Mouse (Mus musculus) mouse embryonic stem cell (cell line): ENCODE data around the gene Prkcq.

Source experiments
- in situ Hi-C, 2 experiments: fragments of 300-500 bp; cut with MboI; formaldehyde crosslinking; loops; 1 replicate in 1 of 2; 3 replicates in 1 of 2; pipeline ENCODE4 v1.14.3; 2019 to 2020; ENCODE audit warnings: low sequenced_read_pairs in 2 of 2, low pct_unique_long_range_greater_than_20kb in 1 of 2, mixed read lengths in 1 of 2; ENCODE audit not compliant: unreplicated experiment in 1 of 2

The Prkcq gene

GRCm38 (mm10) chr2:11329407-11330224, 157.7 kb downstream of the Prkcq start:
- in situ Hi-C loops = loop anchor here (10.0 to 25.0 kb wide), 3 partner anchors 183 to 358 kb away; no protein-coding TSS in a partner anchor

- in situ Hi-C loops = loop anchor here (10.0 to 25.0 kb wide), 3 partner anchors 181 to 356 kb away; no protein-coding TSS in a partner anchor
These were observed 159.9 kb downstream of the Prkcq start for GRCm38 (mm10) chr2:11331528-11332446.

GRCm38 (mm10) chr2:11332469-11332868, 160.6 kb downstream of the Prkcq start:
- in situ Hi-C loops = loop anchor here (10.0 to 25.0 kb wide), 3 partner anchors 180 to 355 kb away; no protein-coding TSS in a partner anchor

GRCm38 (mm10) chr2:11333301-11334017, 161.6 kb downstream of the Prkcq start:
- in situ Hi-C loops = loop anchor here (10.0 to 25.0 kb wide), 3 partner anchors 179 to 354 kb away; no protein-coding TSS in a partner anchor

GRCm38 (mm10) chr2:11336320-11336719, 164.4 kb downstream of the Prkcq start:
- in situ Hi-C loops = loop anchor here (10.0 to 25.0 kb wide), 3 partner anchors 176 to 351 kb away; no protein-coding TSS in a partner anchor

GRCm38 (mm10) chr2:11338931-11339839, 167.3 kb downstream of the Prkcq start:
- in situ Hi-C loops = loop anchor here (10.0 to 25.0 kb wide), 3 partner anchors 173 to 348 kb away; no protein-coding TSS in a partner anchor

GRCm38 (mm10) chr2:11344691-11345090, 172.8 kb downstream of the Prkcq start:
- in situ Hi-C loops = loop anchor here in 1 of 2 experiments (25.0 kb wide), 2 partner anchors 168 to 343 kb away; no protein-coding TSS in a partner anchor

GRCm38 (mm10) chr2:11346419-11346818, 174.5 kb downstream of the Prkcq start:
- in situ Hi-C loops = loop anchor here in 1 of 2 experiments (25.0 kb wide), 2 partner anchors 166 to 341 kb away; no protein-coding TSS in a partner anchor

- in situ Hi-C loops = loop anchor here in 1 of 2 experiments (25.0 kb wide), 2 partner anchors 165 to 340 kb away; no protein-coding TSS in a partner anchor
These were observed 175.9 kb downstream of the Prkcq start for GRCm38 (mm10) chr2:11347791-11348190.
